9 mouse cellular contexts compared by ENCODE assay signal in genomic region chr8:7440278-7440684, GRCm38 (mm10).
DNase-seq lines count a peak whose midpoint lies in the region; ATAC-seq lines count a peak whose summit lies in the region.
"Had no signal": no experiment of that assay in that cellular context is flagged by ENCODE, and none has a peak within 500 bp of the region (broad histone marks: within the 10 kb centered on the region; RNA-seq: fewer than 3 reads in every experiment).

No protein-coding gene starts in this region.

- peak overlapping the region; percentile 8; the same call in 1 of the 2 replicates for H3K4me2 ChIP-seq in heart, embryonic 11.5 days
- H3K4me2 ChIP-seq in limb, embryonic 12.5 days: peak overlapping the region; percentile 22

- 21% methylated on average over 4 of the region's 4 CpGs for WGBS in heart, embryonic 11.5 days (ENCODE audit: insufficient replicate concordance)
- 2% methylated on average over 4 of the region's 4 CpGs for WGBS in limb, embryonic 12.5 days

- no peaks in the 10 kb centered on the region for H3K36me3 ChIP-seq in heart, embryonic 11.5 days (ENCODE audit: control insufficient read depth, insufficient read depth, low read length)
- no peaks in the 10 kb centered on the region for H3K36me3 ChIP-seq in limb, embryonic 12.5 days

- DNase-seq in heart, postnatal 25 days (ENCODE audit: low spot score): no peak
- DNase-seq in lung, postnatal 10 days: peak; percentile 2
- DNase-seq in lung, postnatal 25 days (ENCODE audit: low spot score): no peak
- DNase-seq in adrenal gland, adult 18-20 months (ENCODE audit: low spot score in 2 of 2): no peak
- no peak for DNase-seq in left cerebral cortex, postnatal 14 days (ENCODE audit: low spot score in 2 of 2)
- no peak for DNase-seq in natural killer cell, adult 2 months (ENCODE audit: low spot score in 2 of 2)

- no peaks in the 10 kb centered on the region for H3K9me3 ChIP-seq in heart, embryonic 11.5 days (replicated peaks; ENCODE audit: control insufficient read depth, low read length)
- H3K9me3 ChIP-seq in limb, embryonic 12.5 days: no peaks in the 10 kb centered on the region

- no peaks in the 10 kb centered on the region for H3K27me3 ChIP-seq in heart, embryonic 11.5 days (ENCODE audit: control insufficient read depth, insufficient read depth, low read length)
- no peaks in the 10 kb centered on the region for H3K27me3 ChIP-seq in limb, embryonic 12.5 days

- no peak overlapping the region for H3K27ac ChIP-seq in heart, embryonic 11.5 days (ENCODE audit: low read depth, low read length)
- H3K27ac ChIP-seq in limb, embryonic 12.5 days: no peak overlapping the region

- peaks cover 4% of the 10 kb centered on the region; the same call in 1 of the 2 replicates for H3K4me1 ChIP-seq in heart, embryonic 11.5 days (ENCODE audit: control insufficient read depth, insufficient read depth, low read length)
- H3K4me1 ChIP-seq in limb, embryonic 12.5 days (replicated peaks): peaks cover 11% of the 10 kb centered on the region; the same call in 1 of the 2 replicates

- peak; percentile 39; the same call in 1 of the 2 replicates for ATAC-seq in heart, embryonic 11.5 days (replicated peaks; ENCODE audit: insufficient number of reproducible peaks, low FRiP score, low TSS enrichment)
- peak; percentile 81; the same call in 1 of the 2 replicates for ATAC-seq in limb, embryonic 12.5 days (ENCODE audit: insufficient number of reproducible peaks, insufficient read depth, low FRiP score, low TSS enrichment, low read depth)

- no peak overlapping the region for H3K9ac ChIP-seq in heart, embryonic 11.5 days (ENCODE audit: low read depth, low read length)
- H3K9ac ChIP-seq in limb, embryonic 12.5 days (replicated peaks): no peak overlapping the region

- intact Hi-C loops in heart, postnatal 25 days (cut with DNase I): no loop called here
- intact Hi-C loops in left cerebral cortex, postnatal 14 days (cut with DNase I): no loop called here

- no peak overlapping the region for H3K4me3 ChIP-seq in heart, embryonic 11.5 days (ENCODE audit: low read depth, low read length)
- no peak overlapping the region for H3K4me3 ChIP-seq in limb, embryonic 12.5 days (replicated peaks)
- H3K4me3 ChIP-seq: erythroblast, embryonic 14.5 days had no signal
